Mouse (Mus musculus): Measurements from ENCODE around the gene Phldb2.

The Phldb2 gene

GRCm38 (mm10) chr16:45946335-45946734 lies 7.1 kb downstream of the Phldb2 start:
- no peak for DNase-seq

GRCm38 (mm10) chr16:45945649-45946048 lies 7.7 kb downstream of the Phldb2 start:
- no peak for DNase-seq

GRCm38 (mm10) chr16:45945174-45945631 lies 8.2 kb downstream of the Phldb2 start:
- DNase-seq, result no peak

- DNase-seq, result no peak
These were observed 11.1 kb downstream of the Phldb2 start for GRCm38 (mm10) chr16:45942169-45942891.

- no peak for DNase-seq
These were observed 12.7 kb downstream of the Phldb2 start for GRCm38 (mm10) chr16:45940701-45941100.

- no peak for DNase-seq
These were observed 14.0 kb downstream of the Phldb2 start for GRCm38 (mm10) chr16:45939436-45939835.

GRCm38 (mm10) chr16:45937381-45937780 lies 16.0 kb downstream of the Phldb2 start:
- DNase-seq, result no peak

- no peak for DNase-seq
These were observed 16.9 kb downstream of the Phldb2 start for GRCm38 (mm10) chr16:45936521-45936920.

- no peak for DNase-seq
These were observed 17.4 kb downstream of the Phldb2 start for GRCm38 (mm10) chr16:45935956-45936483.

- no peak for DNase-seq
These were observed 18.5 kb downstream of the Phldb2 start for GRCm38 (mm10) chr16:45934721-45935407.

- DNase-seq, result no peak
These were observed 23.1 kb downstream of the Phldb2 start for GRCm38 (mm10) chr16:45930308-45930707.

- DNase-seq, result no peak
These were observed 25.3 kb downstream of the Phldb2 start for GRCm38 (mm10) chr16:45928090-45928489.

- peak; percentile 50 to 61 for DNase-seq
These were observed 25.8 kb downstream of the Phldb2 start for GRCm38 (mm10) chr16:45927601-45928000.

- DNase-seq, result no peak
These were observed 26.5 kb downstream of the Phldb2 start for GRCm38 (mm10) chr16:45926875-45927274.

GRCm38 (mm10) chr16:45923731-45924424 lies 29.5 kb downstream of the Phldb2 start:
- peak in 1 of 2 experiments; percentile 26 for DNase-seq

- DNase-seq, result peak; percentile 66 to 75
These were observed 30.7 kb downstream of the Phldb2 start for GRCm38 (mm10) chr16:45922546-45923229.

- DNase-seq, result peak in 1 of 2 experiments; percentile 24
These were observed 33.8 kb downstream of the Phldb2 start for GRCm38 (mm10) chr16:45919572-45919971.

- DNase-seq, result no peak
These were observed 49.8 kb downstream of the Phldb2 start for GRCm38 (mm10) chr16:45903595-45903994.

- DNase-seq, result no peak
These were observed 54.9 kb downstream of the Phldb2 start for GRCm38 (mm10) chr16:45898459-45898858.

- DNase-seq, result no peak
These were observed 56.8 kb downstream of the Phldb2 start for GRCm38 (mm10) chr16:45896587-45896986.

GRCm38 (mm10) chr16:45894998-45895397 lies 58.4 kb downstream of the Phldb2 start:
- no peak for DNase-seq

- no peak for DNase-seq
These were observed 59.6 kb downstream of the Phldb2 start for GRCm38 (mm10) chr16:45893796-45894195.

GRCm38 (mm10) chr16:45892928-45893327 lies 60.5 kb downstream of the Phldb2 start:
- DNase-seq, result peak; percentile 29 to 67
